Mouse (Mus musculus) kidney, adult 11 months (tissue): ENCODE measurements at regions not wholly inside any gene's neighbourhood (a gene's known extent, or its start where the extent isn't known, plus 50 kb on each side); places are given as distances from the start of the nearest gene placed in this dataset.

Source experiments
- DNase-seq: peaks from one replicate; pipeline ENCODE4 v3.0.0; 2022

- no peak for DNase-seq
These were observed 151.6 kb downstream of the Adamts15 start for GRCm38 (mm10) chr9:30770436-30771173.

- no peak for DNase-seq
These were observed 152.9 kb downstream of the Adamts15 start for GRCm38 (mm10) chr9:30769435-30769729.

GRCm38 (mm10) chr9:30768665-30769434, 153.4 kb downstream of the Adamts15 start:
- no peak for DNase-seq

- no peak for DNase-seq
These were observed 155.6 kb downstream of the Adamts15 start for GRCm38 (mm10) chr9:30766701-30767100.

DNA sequence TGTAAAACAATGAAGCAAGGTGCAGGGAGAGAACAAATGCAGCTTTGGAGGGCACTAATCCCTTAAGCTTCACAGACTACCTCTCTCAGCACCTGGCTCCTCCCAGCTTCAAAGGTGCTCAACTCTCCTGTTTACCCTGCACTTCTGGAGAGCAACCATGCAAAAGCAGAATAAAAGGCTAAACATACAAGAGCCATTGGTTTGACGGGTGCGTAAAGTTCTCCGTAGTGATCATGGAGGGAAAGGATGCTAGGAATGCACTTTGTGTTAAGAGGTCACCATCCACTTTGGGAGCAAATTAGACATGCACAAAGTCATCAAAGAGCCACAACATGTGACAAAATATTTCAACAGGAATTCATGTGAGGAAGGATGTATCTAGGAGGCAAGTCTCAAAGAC, 156.1 kb downstream of the Adamts15 start:
- no peak for DNase-seq

- no peak for DNase-seq
These were observed 157.2 kb downstream of the Adamts15 start for GRCm38 (mm10) chr9:30765017-30765569.

GRCm38 (mm10) chr9:30762913-30763312, 159.3 kb downstream of the Adamts15 start:
- DNase-seq: no peak

DNA sequence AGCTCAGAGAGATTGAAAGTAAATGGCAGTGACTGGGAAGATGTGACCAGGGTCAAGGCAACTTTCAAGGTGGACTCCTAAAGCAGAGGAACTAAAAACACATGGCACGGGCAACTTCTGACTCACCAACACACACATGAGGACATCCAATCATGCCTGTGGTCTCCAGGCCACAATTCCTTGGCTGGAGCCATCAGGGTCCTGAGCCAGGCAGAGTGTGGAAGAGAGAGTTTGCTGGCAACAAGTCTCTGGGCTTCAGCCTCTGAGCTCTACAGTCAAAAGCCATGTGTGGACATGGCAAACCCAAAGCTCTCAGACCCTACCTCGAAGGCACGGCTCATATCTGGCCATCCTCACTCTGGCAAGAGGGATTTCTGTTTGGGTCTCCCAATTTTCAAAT, 164.1 kb downstream of the Adamts15 start:
- DNase-seq: no peak

GRCm38 (mm10) chr9:30757406-30757805, 164.8 kb downstream of the Adamts15 start:
- no peak for DNase-seq

- no peak for DNase-seq
These were observed 165.5 kb downstream of the Adamts15 start for GRCm38 (mm10) chr9:30756796-30757195.

- no peak for DNase-seq
These were observed 166.7 kb downstream of the Adamts15 start for GRCm38 (mm10) chr9:30755586-30755985.

GRCm38 (mm10) chr9:30754826-30755225, 167.4 kb downstream of the Adamts15 start:
- DNase-seq: no peak

DNA sequence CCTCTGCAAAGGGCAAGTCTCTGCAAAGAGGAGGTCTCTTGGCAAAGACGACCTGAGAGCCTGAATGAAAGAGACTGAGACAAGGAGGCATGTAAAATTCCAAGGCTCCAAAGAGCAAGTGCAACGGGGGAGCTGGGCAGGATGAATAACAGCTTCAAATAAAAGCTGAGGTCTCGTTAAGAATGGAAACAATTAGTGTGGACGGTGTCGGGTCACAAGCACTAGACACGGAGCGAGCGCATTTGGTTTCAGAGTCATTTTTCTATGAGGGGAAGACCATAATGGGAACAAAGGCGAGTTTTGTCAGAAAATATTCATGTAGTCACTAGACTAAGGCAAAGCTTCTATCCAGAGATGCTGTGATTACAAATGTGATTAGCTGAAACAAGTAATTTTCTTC, 178.8 kb downstream of the Adamts15 start:
- DNase-seq: no peak

GRCm38 (mm10) chr9:30742471-30743098, 179.7 kb downstream of the Adamts15 start:
- DNase-seq: no peak

DNA sequence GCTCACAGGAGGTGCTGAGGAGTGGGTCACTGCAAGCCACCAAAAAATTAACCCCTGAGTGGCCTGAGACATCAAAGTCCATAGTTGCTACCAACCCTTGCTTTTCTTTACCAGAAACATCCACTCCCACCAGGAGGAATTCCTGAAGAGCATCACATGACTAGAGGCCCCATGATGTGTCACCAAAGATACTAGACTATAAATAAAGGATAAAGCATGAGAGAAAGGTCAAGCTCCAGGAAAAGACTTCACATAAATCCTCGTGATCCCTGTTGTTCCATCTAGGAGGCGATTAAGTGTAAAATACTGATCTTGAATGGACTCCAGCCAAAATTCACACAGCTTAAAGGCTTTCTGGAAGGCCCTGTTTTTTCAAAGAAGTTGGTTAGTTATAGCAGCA, 190.6 kb downstream of the Adamts15 start:
- DNase-seq: no peak

GRCm38 (mm10) chr9:30723364-30724070, 198.7 kb downstream of the Adamts15 start:
- no peak for DNase-seq

GRCm38 (mm10) chr9:30721861-30722260, 200.4 kb downstream of the Adamts15 start:
- no peak for DNase-seq

- no peak for DNase-seq
These were observed 205.7 kb downstream of the Adamts15 start for GRCm38 (mm10) chr9:30716421-30717170.

- no peak for DNase-seq
These were observed 212.1 kb downstream of the Adamts15 start for GRCm38 (mm10) chr9:30710131-30710530.

DNA sequence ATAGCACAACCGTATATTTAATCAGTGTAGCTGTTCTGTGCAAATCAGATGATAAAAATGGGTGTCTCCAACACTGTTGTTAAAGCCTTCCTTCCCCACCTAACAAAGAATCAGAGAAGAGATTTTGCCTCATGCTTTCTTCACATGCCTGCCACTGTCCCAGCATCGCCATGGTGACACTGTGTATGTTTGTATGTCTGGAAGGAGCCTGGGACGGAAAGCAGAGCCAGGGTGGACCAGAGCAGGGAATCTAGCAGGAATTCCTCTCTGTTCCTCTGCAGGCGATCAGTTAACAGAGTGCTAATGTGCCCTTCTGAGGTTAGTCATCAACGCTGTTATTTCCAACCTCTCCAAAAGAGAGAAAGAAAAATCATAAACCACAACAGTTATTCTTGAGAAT, 222.4 kb downstream of the Adamts15 start:
- no peak for DNase-seq

DNA sequence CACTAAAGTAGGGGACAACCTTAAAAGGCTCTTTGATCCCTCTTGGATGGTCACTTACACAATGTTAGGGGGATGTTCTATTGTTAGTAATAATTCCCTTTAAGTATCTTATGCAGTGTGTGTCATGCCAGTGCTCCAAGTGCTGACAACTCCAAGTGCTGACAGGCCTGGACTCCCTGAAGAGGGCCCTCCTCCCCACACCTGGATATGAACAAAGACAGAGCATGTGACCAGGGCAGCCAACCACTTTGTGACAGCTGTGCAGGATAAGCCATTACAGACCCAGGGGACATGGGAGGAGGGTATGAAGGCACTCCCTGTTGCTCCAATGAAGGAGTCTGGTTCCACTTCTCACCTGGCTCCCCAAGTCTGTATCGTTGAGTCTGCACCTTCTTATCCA, 224.7 kb downstream of the Adamts15 start:
- DNase-seq: no peak

- DNase-seq: no peak
These were observed 241.2 kb downstream of the Snx19 start for GRCm38 (mm10) chr9:30668095-30668494.
